Mouse (Mus musculus) heart, postnatal 0 days (tissue): ENCODE measurements around the gene Col9a2. TPM values are rescaled to one million over a fixed set of nuclear protein-coding genes. Genes with fewer than 3 reads are reported as not detected.

Experiments used
- ATAC-seq: fragments of 200-750 bp; cut with Nextera tagmentation; 2 replicates; pipeline ENCODE4 v1.8.0; 2017; ENCODE audit warnings: low read depth, moderate number of reproducible peaks, moderate library complexity; ENCODE audit not compliant: insufficient read depth
- DNase-seq: peaks from one replicate; pipeline ENCODE4 v3.0.0-alpha.2; 2016; ENCODE audit warnings: low spot score
- H3K27ac ChIP-seq: fragments of 300-500 bp; sonication (generic); 2 replicates; pipeline ENCODE4 v1.5.1; 2014; ENCODE audit warnings: low read depth, mild to moderate bottlenecking
- H3K27me3 ChIP-seq: fragments of 300-500 bp; sonication (generic); 2 replicates; pipeline ENCODE4 v1.6.1; 2014; ENCODE audit warnings: low read length, mixed read lengths; ENCODE audit not compliant: control insufficient read depth, insufficient read depth
- H3K36me3 ChIP-seq: fragments of 300-500 bp; sonication (generic); replicated peaks from 2 replicates; pipeline ENCODE4 v1.6.1; 2014; ENCODE audit warnings: low read length, mixed read lengths; ENCODE audit not compliant: control insufficient read depth, insufficient read depth
- H3K4me1 ChIP-seq: fragments of 300-500 bp; sonication (generic); 2 replicates; pipeline ENCODE4 v1.6.1; 2014; ENCODE audit warnings: antibody characterized with exemption; ENCODE audit not compliant: control insufficient read depth, insufficient read depth
- H3K4me2 ChIP-seq: fragments of 300-500 bp; sonication (generic); 2 replicates; pipeline ENCODE4 v1.6.1; 2014; ENCODE audit warnings: low read depth, mild to moderate bottlenecking, low read length, moderate library complexity
- H3K4me3 ChIP-seq: fragments of 300-500 bp; sonication (generic); 2 replicates; pipeline ENCODE4 v1.5.1; 2014; ENCODE audit warnings: low read depth, low read length
- H3K9ac ChIP-seq: fragments of 300-500 bp; sonication (generic); replicated peaks from 2 replicates; pipeline ENCODE4 v1.6.1; 2014; ENCODE audit warnings: low read depth, low read length, mixed read lengths
- H3K9me3 ChIP-seq: fragments of 300-500 bp; sonication (generic); replicated peaks from 2 replicates; pipeline ENCODE4 v1.6.1; 2016; ENCODE audit warnings: low read length; ENCODE audit not compliant: control insufficient read depth
- CTCF ChIP-seq: IDR thresholded peaks from 2 replicates; pipeline ENCODE4 v1.5.1; 2016; ENCODE audit warnings: antibody characterized with exemption, control low read depth, low read depth
- EP300 ChIP-seq: IDR thresholded peaks from 2 replicates; pipeline ENCODE4 v1.6.1; 2016; ENCODE audit warnings: antibody characterized with exemption, low read depth
- WGBS: fragments of 180-500 bp; shearing (Covaris S2); extraction: QIAGEN DNeasy Blood & Tissue Kit; methylation state at CpG from one replicate; pipeline ENCODE4 v1.1.7; 2014; 5-methylcytosine and 5-hydroxymethylcytosine counted together
- polyA plus RNA-seq: library from polyadenylated mRNA; unstranded; fragments of >200 nt; fragmentation: Nextera tagmentation; extraction: Ambion mirVana; gene quantifications from 2 replicates; pipeline ENCODE4 v1.2.1, GENCODE M21; 2015
- total RNA-seq: library from RNA; depleted of rRNA; stranded (reverse); fragments of >200 nt; gene quantifications from 2 replicates; pipeline ENCODE4 v1.2.3, GENCODE M21; 2014; ENCODE audit warnings: low replicate concordance; rRNA removed

Gene Col9a2
- total and polyA plus RNA-seq, 2 experiments from 2014 or later = 2.2 to 11.3 TPM

DNA sequence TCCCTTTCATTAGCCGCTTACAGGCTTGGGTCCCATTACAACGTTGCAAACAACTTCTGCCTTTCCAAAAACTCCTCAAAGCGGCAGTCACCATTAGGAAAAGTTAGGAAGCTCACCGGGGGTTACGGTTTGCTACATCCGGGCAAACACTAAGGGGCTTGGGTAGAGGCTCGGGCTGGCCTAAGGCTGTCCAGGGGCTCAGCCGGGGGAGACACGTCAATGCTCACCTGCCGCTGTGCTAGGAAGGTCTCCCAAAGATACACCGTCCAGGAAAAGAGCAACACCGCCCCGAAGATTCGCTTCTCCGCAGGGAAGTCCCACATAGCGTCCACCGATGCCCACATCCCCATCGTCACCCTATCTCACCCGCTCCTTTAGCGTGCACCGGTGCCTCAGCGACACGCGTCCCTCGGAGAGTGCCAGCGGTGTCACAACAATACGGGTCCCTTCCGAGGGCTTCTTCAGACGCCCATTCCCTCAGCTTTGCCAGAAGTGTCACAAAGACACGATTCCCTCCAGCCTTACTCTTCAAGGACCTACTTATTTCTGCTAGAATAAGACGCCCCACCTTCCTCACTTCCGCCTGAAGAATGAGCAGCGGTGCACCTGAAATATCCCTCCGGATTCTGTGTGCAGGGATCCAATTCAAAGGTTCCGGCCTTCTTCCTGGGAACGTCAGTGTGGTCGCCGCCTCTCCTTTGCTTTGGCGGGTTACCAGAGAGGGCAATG is 58.6 kb downstream of the Col9a2 start, which contains the start of gene Zmpste24:
Gene Zmpste24, minus strand, starts transcription at position 592 of the 729 bp plus-strand sequence.
- no peaks in the 10 kb centered on the region for H3K27me3 ChIP-seq
- H3K36me3 ChIP-seq = peaks cover 21% of the 10 kb centered on the region
- TF ChIP-seq CTCF (no peak), EP300 (no peak)
- H3K4me2 ChIP-seq = peak within 1 kb of the TSS; percentile 94
- peak within 1 kb of the TSS; percentile 77 for H3K9ac ChIP-seq
- whole genome bisulfite sequencing = under 1% methylated on average over 39 of the region's 39 CpGs
- no peaks in the 10 kb centered on the region for H3K9me3 ChIP-seq
- peak within 1 kb of the TSS; percentile 76 for H3K27ac ChIP-seq
- peaks cover 8% of the 10 kb centered on the region for H3K4me1 ChIP-seq
- DNase-seq (peak; percentile 87), ATAC-seq (peak; percentile 83)
- peak within 1 kb of the TSS; percentile 95 for H3K4me3 ChIP-seq

DNA sequence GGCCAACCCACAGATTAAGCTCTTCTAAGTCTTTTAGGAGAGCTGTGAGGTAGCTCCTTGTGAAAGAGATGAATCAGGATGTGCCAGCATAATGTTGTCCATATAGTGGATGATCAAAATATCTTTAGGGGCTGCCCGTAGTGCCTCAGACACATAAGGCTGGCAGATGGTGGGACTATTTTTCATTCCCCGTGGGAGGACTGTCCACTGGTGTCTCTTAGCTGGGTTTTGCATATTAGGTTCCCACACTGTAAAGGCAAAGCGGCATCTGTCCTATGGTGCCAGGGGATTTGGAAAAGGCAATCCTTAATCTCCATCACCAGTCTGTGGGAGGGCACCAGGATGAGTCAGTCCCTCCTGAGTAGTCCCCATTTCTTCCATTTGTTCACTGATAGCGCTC is 64.1 kb downstream of the Col9a2 start:
- no peak overlapping the region for H3K4me2 ChIP-seq
- ATAC-seq (no peak), DNase-seq (no peak)
- no peaks in the 10 kb centered on the region for H3K4me1 ChIP-seq
- no peak overlapping the region for H3K27ac ChIP-seq
- no peaks in the 10 kb centered on the region for H3K27me3 ChIP-seq
- no peak overlapping the region for H3K9ac ChIP-seq
- H3K4me3 ChIP-seq = no peak overlapping the region
- no peak for TF ChIP-seq EP300
- no peak for TF ChIP-seq CTCF
- no peaks in the 10 kb centered on the region for H3K9me3 ChIP-seq
- 76% methylated on average over 4 of the region's 4 CpGs for WGBS
- H3K36me3 ChIP-seq = no peaks in the 10 kb centered on the region

Other genes with a start within 250 kb of the Col9a2 start
- 165 and 174 TPM in 2 replicates for gene Nfyc, start 207.8 kb upstream of the Col9a2 start, total RNA-seq
- 84.4 and 91.1 TPM in 2 replicates for gene Nfyc, start 207.8 kb upstream of the Col9a2 start, polyA plus RNA-seq
- gene Rims3, start 184.6 kb upstream of the Col9a2 start, total RNA-seq = 0.04 TPM in 2 replicates
- 0.05 and 0.10 TPM in 2 replicates for gene Rims3, start 184.6 kb upstream of the Col9a2 start, polyA plus RNA-seq
- gene Exo5, start 114.4 kb upstream of the Col9a2 start, total RNA-seq = 0.80 and 1.2 TPM in 2 replicates
- gene Exo5, start 114.4 kb upstream of the Col9a2 start, polyA plus RNA-seq = 5.7 and 6.1 TPM in 2 replicates
- 2.0 and 5.5 TPM in 2 replicates for gene Zfp69, start 87.7 kb upstream of the Col9a2 start, total RNA-seq
- 3.8 and 4.2 TPM in 2 replicates for gene Zfp69, start 87.7 kb upstream of the Col9a2 start, polyA plus RNA-seq
- 18.9 and 20.9 TPM in 2 replicates for gene Smap2, start 22.1 kb upstream of the Col9a2 start, total RNA-seq
- 6.9 and 7.5 TPM in 2 replicates for gene Smap2, start 22.1 kb upstream of the Col9a2 start, polyA plus RNA-seq
- 11.1 and 13.3 TPM in 2 replicates for gene Zmpste24, start 58.9 kb downstream of the Col9a2 start, total RNA-seq
- 17.0 and 17.8 TPM in 2 replicates for gene Zmpste24, start 58.9 kb downstream of the Col9a2 start, polyA plus RNA-seq
- gene Tmco2, start 69.8 kb downstream of the Col9a2 start, total RNA-seq = not detected in 2 replicates
- gene Tmco2, start 69.8 kb downstream of the Col9a2 start, polyA plus RNA-seq = not detected in 2 replicates
- 20.9 and 22.3 TPM in 2 replicates for gene Rlf, start 175.7 kb downstream of the Col9a2 start, total RNA-seq
- gene Rlf, start 175.7 kb downstream of the Col9a2 start, polyA plus RNA-seq = 9.0 and 10.2 TPM in 2 replicates